Mouse (Mus musculus): ENCODE data around the gene Rhox2a.
"Not testable (repeated sequence)": the region's sequence is repeated elsewhere in the genome, so short reads cannot be mapped to it uniquely, and the experiment has no call there.

Rhox2a gene

DNA sequence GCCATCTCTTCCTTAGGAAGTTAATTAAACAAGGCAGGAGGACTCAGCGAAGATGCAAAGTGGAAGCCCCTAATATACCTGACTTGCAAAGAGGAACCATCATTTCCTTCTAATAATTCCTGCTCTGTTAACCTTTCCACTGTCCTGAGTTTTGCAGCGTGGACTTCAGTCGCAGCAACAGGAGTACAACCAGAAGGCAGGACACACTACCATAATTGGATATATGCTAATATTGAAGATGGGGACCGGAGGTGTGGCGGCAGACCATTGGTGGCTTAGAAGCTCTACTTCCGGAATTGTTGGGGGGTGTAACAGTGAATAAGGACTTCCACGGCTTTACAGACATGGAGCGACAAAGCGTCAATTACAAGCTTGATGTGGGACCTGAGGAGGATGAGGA is at the start of gene Rhox2a:
Rhox2a (plus strand) TSS at position 301 of the 400 bp plus-strand sequence.
- DNase-seq (ENCODE audit: low read depth) = not testable (repeated sequence)

DNA sequence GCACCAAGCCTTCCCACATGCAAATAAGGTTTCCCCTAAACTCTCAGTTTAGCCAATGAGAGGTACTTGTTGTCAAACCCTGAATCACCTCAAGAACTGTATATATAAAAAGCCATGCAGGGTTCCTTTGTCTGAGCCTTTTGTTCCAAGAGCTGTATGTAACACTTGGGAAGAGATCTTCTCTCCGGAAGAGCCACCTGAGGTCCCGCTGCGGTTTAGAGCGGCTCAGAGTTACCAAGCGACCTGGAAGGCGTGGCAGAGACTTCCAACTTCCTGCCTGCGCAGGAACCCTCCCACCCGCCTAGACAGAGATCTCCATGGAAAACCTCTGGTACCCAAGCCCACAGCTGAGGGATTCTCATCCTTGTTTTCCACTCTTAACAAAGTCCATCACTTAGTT is 46.1 kb upstream of the Rhox2a start:
- no peak for DNase-seq (ENCODE audit: low read depth)

DNA sequence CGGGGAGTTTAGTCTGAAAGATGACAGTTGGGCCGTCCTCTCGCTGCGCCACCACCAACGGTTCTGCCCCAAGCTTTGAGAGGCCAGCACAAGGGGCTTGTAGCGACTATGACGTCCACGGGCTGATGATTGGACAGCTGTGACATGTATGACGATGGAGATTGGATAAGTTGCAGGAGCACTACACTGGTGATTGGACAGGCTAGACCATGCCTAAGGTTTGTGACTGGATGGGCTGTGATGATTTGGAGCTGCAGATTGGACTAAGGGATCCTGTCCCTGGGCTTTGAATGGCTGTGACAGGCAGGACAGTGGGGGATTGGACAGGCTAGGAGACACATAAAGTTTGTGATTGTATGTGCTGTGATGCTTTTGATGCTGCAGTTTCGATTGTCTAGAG is 33.8 kb upstream of the Rhox2a start, which contains the start of gene Gm9:
Gm9 (minus strand) TSS at position 101 of the 400 bp plus-strand sequence.
- no peak for DNase-seq (ENCODE audit: low read depth)

DNA sequence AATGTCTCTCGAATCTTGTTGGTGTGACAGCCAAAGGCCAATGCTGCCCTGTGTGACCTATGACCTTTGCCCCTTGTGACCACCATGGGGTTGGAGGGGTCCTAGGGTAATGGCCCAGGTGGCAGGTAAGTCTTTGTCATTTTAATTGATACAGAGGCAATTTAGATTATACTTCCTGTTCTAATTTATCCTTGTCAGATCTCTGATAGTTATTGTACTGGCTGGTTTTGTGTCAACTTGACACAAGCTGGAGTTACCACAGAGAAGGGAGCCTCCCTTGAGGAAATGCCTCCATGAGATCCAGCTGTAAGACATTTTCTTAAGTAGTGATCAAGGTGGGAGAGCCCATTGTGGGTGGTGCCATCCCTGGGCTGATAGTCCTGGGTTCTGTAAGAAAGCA is 22.6 kb upstream of the Rhox2a start, which contains the start of gene Rhox1:
Rhox1 (minus strand) TSS at position 101 of the 400 bp plus-strand sequence.
- DNase-seq (ENCODE audit: low read depth) = not testable (repeated sequence)

DNA sequence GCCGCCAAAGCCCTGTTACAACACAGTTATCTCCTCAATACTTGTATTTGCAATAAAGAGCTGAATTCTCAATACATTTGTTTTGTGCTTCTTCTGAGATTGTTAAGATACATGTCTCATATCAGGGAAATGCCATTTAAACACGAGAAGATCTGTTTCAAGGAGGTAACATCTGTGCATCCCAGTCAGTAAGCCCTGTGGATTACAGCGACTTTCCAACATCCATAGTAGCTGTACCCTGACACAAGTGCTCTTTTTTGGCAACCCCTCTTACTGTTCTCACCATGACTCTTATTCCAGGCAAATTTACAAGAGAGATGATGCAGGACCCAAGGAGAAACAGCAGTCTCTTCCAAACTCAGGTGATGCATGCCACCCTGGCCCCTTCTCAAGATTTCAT is 4.8 kb downstream of the Rhox2a start, which contains the start of gene Rhox3a:
Rhox3a (plus strand) TSS at position 301 of the 400 bp plus-strand sequence.
- DNase-seq (ENCODE audit: low read depth) = not testable (repeated sequence)

DNA sequence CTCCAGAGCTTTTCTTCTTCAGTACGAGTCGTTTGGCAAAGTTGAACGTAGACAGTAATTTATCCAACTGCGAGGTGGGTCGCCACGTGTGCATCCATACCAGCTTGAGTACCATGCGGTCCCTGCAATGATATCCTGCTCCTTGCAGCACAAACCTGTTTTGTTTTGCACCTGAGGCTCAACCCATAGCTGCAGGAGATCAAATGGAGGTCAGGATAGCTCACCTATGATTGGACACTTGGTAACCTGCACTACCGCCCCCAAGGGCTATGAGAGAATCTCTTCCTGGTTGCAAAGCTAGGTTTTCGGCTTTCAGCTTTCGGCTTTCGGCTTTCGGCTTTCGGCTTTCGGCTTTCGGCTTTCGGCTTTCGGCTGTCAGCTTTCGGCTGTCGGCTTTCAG is 20.3 kb downstream of the Rhox2a start, which contains the start of gene Rhox4a:
Rhox4a (plus strand) TSS at position 301 of the 400 bp plus-strand sequence.
- DNase-seq (ENCODE audit: low read depth) = not testable (repeated sequence)

All from NIH3T3 (cell line).